Mouse (Mus musculus) 3134 (cell line): ENCODE results near the gene Cdkal1.

Experiments
- DNase-seq: peaks from one replicate; pipeline ENCODE4 v3.0.0-alpha.2; 2011; ENCODE audit warnings: low spot score; ENCODE audit not compliant: insufficient read length; ENCODE audit errors: extremely low read depth

Gene Cdkal1

GRCm38 (mm10) chr13:29715241-29715841 is 140.1 kb downstream of the Cdkal1 start:
- no peak for DNase-seq

GRCm38 (mm10) chr13:29707620-29708019 is 147.9 kb downstream of the Cdkal1 start:
- DNase-seq: no peak

DNA sequence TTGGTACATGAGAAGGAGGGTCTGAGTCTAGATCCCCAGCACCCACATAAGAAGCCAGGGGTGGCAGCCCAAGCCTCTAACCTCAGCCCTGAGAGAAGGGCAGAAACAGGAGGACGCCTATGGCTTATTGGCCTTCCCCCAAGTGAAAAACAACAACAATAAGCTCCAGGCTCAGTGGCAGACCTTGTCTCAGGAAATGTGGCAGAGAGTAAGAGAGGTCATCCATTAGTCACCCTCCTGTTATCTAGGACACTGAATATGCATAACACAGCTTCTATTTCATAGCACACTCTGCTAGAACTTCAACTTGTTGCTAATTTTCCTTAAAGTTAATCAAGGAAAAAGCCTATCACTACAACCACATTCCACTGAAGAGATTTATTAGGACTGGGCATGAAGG is 154.1 kb downstream of the Cdkal1 start:
- DNase-seq: no peak

GRCm38 (mm10) chr13:29699896-29700295 is 155.6 kb downstream of the Cdkal1 start:
- DNase-seq: no peak

GRCm38 (mm10) chr13:29698307-29698985 is 157.0 kb downstream of the Cdkal1 start:
- no peak for DNase-seq

- no peak for DNase-seq
Observed at GRCm38 (mm10) chr13:29697230-29697629, 158.2 kb downstream of the Cdkal1 start.

DNA sequence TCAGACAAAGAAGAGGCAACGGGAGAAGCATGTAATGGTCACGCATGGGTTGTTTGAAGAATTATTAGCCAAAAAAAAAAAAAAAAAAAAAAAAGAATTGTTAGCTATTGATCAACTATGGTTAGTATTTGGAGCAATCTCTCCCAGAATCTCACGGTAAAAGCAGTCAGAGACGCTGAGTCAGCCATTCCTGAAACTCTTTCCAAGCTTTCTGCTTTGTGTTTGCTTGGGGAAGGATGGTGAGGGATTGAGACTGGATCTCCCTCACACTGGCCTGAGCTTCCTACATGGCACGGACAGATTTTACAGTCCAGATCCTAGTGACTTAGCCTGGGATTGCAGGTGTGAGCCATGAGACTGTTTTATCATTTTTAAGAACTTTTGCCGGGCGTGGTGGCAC is 164.7 kb downstream of the Cdkal1 start:
- DNase-seq: no peak

- no peak for DNase-seq
Observed at GRCm38 (mm10) chr13:29688851-29689250, 166.6 kb downstream of the Cdkal1 start.

GRCm38 (mm10) chr13:29687872-29688271 is 167.6 kb downstream of the Cdkal1 start:
- DNase-seq: no peak

DNA sequence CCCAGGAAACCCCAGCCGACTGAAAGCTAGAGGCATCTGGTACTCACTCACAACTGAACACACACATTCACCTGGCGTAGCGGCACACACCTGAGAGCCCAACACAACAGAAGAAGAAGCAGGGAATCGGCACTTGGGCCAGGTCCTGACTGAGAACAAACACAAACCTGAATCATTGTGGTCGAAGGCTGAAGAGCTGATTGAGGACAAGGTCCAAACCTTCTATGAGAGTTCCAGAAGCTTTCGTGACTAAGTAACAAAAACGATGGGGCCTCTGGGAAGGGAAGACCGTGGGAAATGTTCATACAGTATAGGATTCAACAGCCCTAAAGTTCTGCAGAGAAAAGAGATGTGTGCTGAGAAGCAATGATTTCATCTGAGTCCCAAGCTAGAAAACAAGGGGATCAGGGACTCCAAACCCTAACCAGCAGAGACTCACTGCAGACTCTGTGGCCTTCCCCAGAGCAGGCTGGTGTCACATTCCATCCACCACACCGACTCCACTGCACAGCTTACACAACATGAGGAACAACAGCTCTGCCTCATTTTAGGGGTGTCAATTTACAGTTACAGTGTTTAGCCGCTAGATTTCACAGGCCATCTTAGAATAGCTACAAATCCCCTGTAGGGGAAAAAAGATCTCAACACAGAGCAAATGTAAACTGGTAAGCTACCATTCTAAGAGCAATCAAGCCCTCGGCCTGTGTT is 175.8 kb downstream of the Cdkal1 start:
- DNase-seq: no peak

DNA sequence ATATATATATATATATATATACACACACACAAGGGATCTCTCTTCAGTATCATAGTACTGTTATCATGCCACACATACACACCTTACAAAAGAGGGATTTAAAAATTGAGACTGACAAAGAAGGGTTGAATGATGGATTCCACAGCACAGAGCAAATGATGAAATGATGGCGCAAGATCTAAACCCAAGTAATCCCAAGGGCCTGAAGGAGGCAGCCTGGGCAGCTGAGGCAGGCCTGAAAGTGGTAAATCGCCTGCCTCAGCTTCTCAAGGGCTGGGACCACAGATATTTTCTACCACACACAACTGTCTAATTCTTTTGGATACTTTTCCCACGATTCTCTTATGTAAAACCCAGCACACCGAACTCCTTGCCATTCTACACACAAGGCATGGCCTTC is 177.9 kb downstream of the Cdkal1 start:
- no peak for DNase-seq

- DNase-seq: no peak
Observed at GRCm38 (mm10) chr13:29670626-29671025, 184.8 kb downstream of the Cdkal1 start.

- DNase-seq: no peak
Observed at GRCm38 (mm10) chr13:29663908-29664307, 191.6 kb downstream of the Cdkal1 start.

- DNase-seq: no peak
Observed at GRCm38 (mm10) chr13:29655841-29656365, 199.6 kb downstream of the Cdkal1 start.

- DNase-seq: no peak
Observed at GRCm38 (mm10) chr13:29653407-29653806, 202.1 kb downstream of the Cdkal1 start.

DNA sequence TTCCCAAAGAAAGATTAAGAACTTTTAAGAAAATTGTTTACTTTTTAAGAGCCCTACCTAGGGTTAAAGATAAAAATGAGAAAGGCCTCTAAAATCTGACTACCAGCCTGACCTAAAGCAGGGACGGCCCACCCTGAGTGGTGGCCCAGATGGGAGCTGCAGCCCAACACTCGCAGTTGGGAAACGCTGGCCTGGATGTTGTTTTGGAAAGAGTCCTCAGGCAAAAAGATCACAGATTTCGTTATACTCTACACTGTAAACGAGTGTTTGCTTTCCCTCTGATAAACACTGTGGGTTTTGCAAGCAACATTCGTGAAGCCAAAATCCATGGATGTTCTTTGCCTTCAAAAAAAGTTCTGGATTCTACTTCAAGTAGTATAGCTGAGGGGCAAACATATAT is 202.7 kb downstream of the Cdkal1 start:
- no peak for DNase-seq

GRCm38 (mm10) chr13:29650576-29651236 is 204.8 kb downstream of the Cdkal1 start:
- DNase-seq: no peak

DNA sequence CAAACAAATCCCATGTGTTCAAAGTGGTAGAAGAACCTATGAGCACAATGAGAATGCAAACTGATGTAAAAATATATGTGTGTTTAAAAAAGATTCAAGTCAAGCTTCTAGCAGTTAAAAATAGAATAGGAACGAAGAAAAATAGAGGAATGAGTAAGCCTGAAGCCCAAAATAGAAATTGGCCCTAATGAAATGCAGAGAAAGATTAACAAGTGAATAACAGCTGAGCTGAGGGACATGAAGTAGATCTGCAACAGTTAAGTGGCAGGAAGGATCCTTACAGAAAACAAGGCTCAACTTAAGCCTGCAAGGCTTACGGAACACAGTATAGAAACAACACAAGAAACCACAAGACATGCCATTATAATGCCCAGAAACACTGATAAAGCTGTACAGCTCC is 205.9 kb downstream of the Cdkal1 start:
- no peak for DNase-seq

GRCm38 (mm10) chr13:29642226-29642625 is 213.2 kb downstream of the Cdkal1 start:
- no peak for DNase-seq

DNA sequence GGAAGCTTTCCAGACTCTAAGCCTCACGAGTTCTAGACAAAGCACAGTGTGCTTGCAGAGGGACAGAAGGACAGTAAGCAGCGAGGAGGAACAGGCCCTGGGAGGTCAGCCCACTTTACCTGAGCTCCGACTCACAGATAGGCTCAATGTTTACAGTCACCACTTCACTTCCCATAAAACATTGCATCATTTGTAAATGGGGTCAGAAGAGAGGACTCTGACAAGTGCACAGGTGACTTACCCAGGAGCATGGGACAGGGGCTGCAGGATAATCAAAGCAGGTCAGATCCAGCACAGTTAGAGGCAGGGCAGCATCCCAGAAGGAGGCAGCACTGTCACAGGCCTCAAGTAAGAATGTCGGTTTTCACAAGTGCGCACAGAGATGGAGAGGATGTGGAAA is 214.3 kb downstream of the Cdkal1 start:
- no peak for DNase-seq

- DNase-seq: no peak
Observed at GRCm38 (mm10) chr13:29640186-29640585, 215.3 kb downstream of the Cdkal1 start.
